Mouse (Mus musculus): ENCODE measurements around the gene Gbf1. TPM values are rescaled to one million over a fixed set of nuclear protein-coding genes. Genes with fewer than 3 reads are reported as not detected.

Gbf1 gene
- total and polyA plus RNA-seq, 3 experiments = 23.7 to 400 (median 54.1) TPM

GRCm38 (mm10) chr19:46148372-46148760, 3.9 kb upstream of the Gbf1 start:
- TF ChIP-seq BHLHE40 (IDR thresholded peaks at IDR 0.05; ENCODE audit: borderline replicate concordance, low read depth, low read length) (0 out of 2 replicates have a peak, but pooled peaks have one; percentile 22), USF1 (IDR thresholded peaks at IDR 0.05; ENCODE audit: low read depth, low read length) (peak; percentile 91), MYC (IDR thresholded peaks at IDR 0.05; ENCODE audit: low read depth, low read length) (peak; percentile 56; the same call in 1 of the 2 replicates), SIN3A (IDR thresholded peaks at IDR 0.05; ENCODE audit: low read length) (peak; percentile 98), MAX (IDR thresholded peaks at IDR 0.05; ENCODE audit: low read length) (peak; percentile 95), EP300 (IDR thresholded peaks at IDR 0.05; ENCODE audit: low read depth in 1 of 2, low read length in 2 of 2) (no peak), TBP (IDR thresholded peaks at IDR 0.05; ENCODE audit: low read depth, low read length) (0 out of 2 replicates have a peak, but pooled peaks have one; percentile 15), HCFC1 (IDR thresholded peaks at IDR 0.05; ENCODE audit: low read depth, low read length) (0 out of 2 replicates have a peak, but pooled peaks have one; percentile 26), CHD1 (IDR thresholded peaks at IDR 0.05; ENCODE audit: low read depth, low read length) (no peak), MXI1 (IDR thresholded peaks at IDR 0.05; ENCODE audit: low read depth, low read length) (peak; percentile 100), USF2 (IDR thresholded peaks at IDR 0.05; ENCODE audit: borderline replicate concordance in 1 of 2, insufficient read depth in 1 of 2, low read depth in 1 of 2, low read length in 2 of 2) (peak in 1 of 2 experiments; percentile 55; a peak in 2 of 4 replicates)
- peak; percentile 97 for DNase-seq (ENCODE audit: low read depth, low spot score)
- no peak overlapping the region for H3K27ac ChIP-seq (ENCODE audit: control insufficient read depth, low read depth, low read length)
- H3K4me1 ChIP-seq (ENCODE audit: control insufficient read depth in 1 of 2, insufficient read depth in 2 of 2, low read length in 2 of 2) = peaks cover 0 to 7% of the 10 kb centered on the region in 2 experiments
- peak overlapping the region; percentile 46 for H3K9ac ChIP-seq (ENCODE audit: control insufficient read depth, low read depth, low read length, poor library complexity, severe bottlenecking)
- peaks cover 4 to 10% of the 10 kb centered on the region in 2 experiments for H3K27me3 ChIP-seq (ENCODE audit: control insufficient read depth in 1 of 2, insufficient read depth in 2 of 2, low read length in 2 of 2)
- H3K79me2 ChIP-seq (ENCODE audit: control insufficient read depth, insufficient read depth, low read length, poor library complexity) = peaks cover 10% of the 10 kb centered on the region
- H3K9me3 ChIP-seq (replicated peaks; ENCODE audit: insufficient read depth, low read length) = no peaks in the 10 kb centered on the region
- H3K4me3 ChIP-seq (ENCODE audit: control insufficient read depth in 1 of 2, insufficient read depth in 1 of 2, low read depth in 2 of 2, low read length in 2 of 2) = peak overlapping the region; percentile 66 to 77
- peaks cover 0 to 6% of the 10 kb centered on the region in 2 experiments; a peak in 2 of 4 replicates for H3K36me3 ChIP-seq (ENCODE audit: control insufficient read depth in 1 of 2, insufficient read depth in 2 of 2, low read length in 2 of 2)

GRCm38 (mm10) chr19:46149091-46149490, 3.2 kb upstream of the Gbf1 start:
- Histone ChIP-seq H3K27ac (ENCODE audit: control insufficient read depth, low read depth, low read length) (no peak overlapping the region), H3K27me3 (ENCODE audit: control insufficient read depth in 1 of 2, insufficient read depth in 2 of 2, low read length in 2 of 2) (peaks cover 4 to 10% of the 10 kb centered on the region in 2 experiments), H3K4me3 (ENCODE audit: control insufficient read depth in 1 of 2, insufficient read depth in 1 of 2, low read depth in 2 of 2, low read length in 2 of 2) (peak overlapping the region in 1 of 2 experiments; percentile 77; a peak in 2 of 4 replicates), H3K79me2 (ENCODE audit: control insufficient read depth, insufficient read depth, low read length, poor library complexity) (peaks cover 17% of the 10 kb centered on the region), H3K36me3 (ENCODE audit: control insufficient read depth in 1 of 2, insufficient read depth in 2 of 2, low read length in 2 of 2) (peaks cover 0 to 13% of the 10 kb centered on the region in 2 experiments; a peak in 2 of 4 replicates), H3K9me3 (replicated peaks; ENCODE audit: insufficient read depth, low read length) (no peaks in the 10 kb centered on the region), H3K4me1 (ENCODE audit: control insufficient read depth in 1 of 2, insufficient read depth in 2 of 2, low read length in 2 of 2) (peaks cover 3 to 14% of the 10 kb centered on the region in 2 experiments), H3K9ac (ENCODE audit: control insufficient read depth, low read depth, low read length, poor library complexity, severe bottlenecking) (no peak overlapping the region)
- TF ChIP-seq MEF2A (IDR thresholded peaks at IDR 0.05; ENCODE audit: extremely low read depth, insufficient replicate concordance, low read depth, low read length, poor library complexity, severe bottlenecking) = no peak
- no peak for TF ChIP-seq CHD2 (IDR thresholded peaks at IDR 0.05; ENCODE audit: low read length)
- no peak for TF ChIP-seq MYB (IDR thresholded peaks at IDR 0.05; ENCODE audit: low read depth, low read length)
- no peak for TF ChIP-seq CHD1 (IDR thresholded peaks at IDR 0.05; ENCODE audit: low read depth, low read length)
- no peak for TF ChIP-seq EP300 (IDR thresholded peaks at IDR 0.05; ENCODE audit: low read depth in 1 of 2, low read length in 2 of 2)
- TF ChIP-seq USF2 (IDR thresholded peaks at IDR 0.05; ENCODE audit: borderline replicate concordance in 1 of 2, insufficient read depth in 1 of 2, low read depth in 1 of 2, low read length in 2 of 2) = no peak
- TF ChIP-seq RCOR1 (IDR thresholded peaks at IDR 0.05; ENCODE audit: low read depth, low read length) = no peak
- no peak for TF ChIP-seq NRF1 (IDR thresholded peaks at IDR 0.05; ENCODE audit: insufficient read depth, low read depth, low read length, poor library complexity, severe bottlenecking)
- no peak for TF ChIP-seq SMC3 (IDR thresholded peaks at IDR 0.05; ENCODE audit: low read depth, low read length)
- no peak for TF ChIP-seq MAFK (IDR thresholded peaks at IDR 0.05; ENCODE audit: borderline replicate concordance, low read depth, low read length)
- no peak for TF ChIP-seq CTCF (IDR thresholded peaks at IDR 0.05 in 2 of 3, conservative IDR thresholded peaks at IDR 0.05 in 1 of 3; ENCODE audit: control insufficient read depth in 1 of 3, insufficient read depth in 1 of 3, low read depth in 2 of 3, low read length in 3 of 3, poor library complexity in 1 of 3, severe bottlenecking in 1 of 3)
- TF ChIP-seq ZMIZ1 (IDR thresholded peaks at IDR 0.05; ENCODE audit: low read depth, low read length) = no peak
- no peak for TF ChIP-seq MAX (IDR thresholded peaks at IDR 0.05; ENCODE audit: low read length)
- TF ChIP-seq ZC3H11A (IDR thresholded peaks at IDR 0.05; ENCODE audit: low read depth, low read length) = no peak
- DNase-seq (ENCODE audit: low read depth, low spot score) = peak; percentile 29

Measured in MEL (cell line).